Mouse (Mus musculus) CH12.LX (cell line): Measurements from ENCODE around the gene Ceacam15. TPM values are rescaled to one million over a fixed set of nuclear protein-coding genes. Genes with fewer than 3 reads are reported as not detected.

Source experiments
- DNase-seq: peaks from one replicate; pipeline ENCODE4 v3.0.0-alpha.2; 2013; ENCODE audit errors: extremely low read depth
- H3K27ac ChIP-seq: 2 replicates; pipeline ENCODE4 v1.5.1; 2012; ENCODE audit warnings: low read depth, mild to moderate bottlenecking, control low read depth, moderate library complexity; ENCODE audit not compliant: insufficient read depth
- H3K27me3 ChIP-seq: replicated peaks from 2 replicates; pipeline ENCODE3; 2012; ENCODE audit warnings: inconsistent platforms
- H3K36me3 ChIP-seq, 2 experiments: replicated peaks in 1 of 2; 2 replicates each; pipeline versions ENCODE3 to v1.6.1; 2012; ENCODE audit warnings: inconsistent platforms in 1 of 2, low read length in 1 of 2, mild to moderate bottlenecking in 1 of 2, mixed read lengths in 1 of 2, moderate library complexity in 1 of 2; ENCODE audit not compliant: control insufficient read depth in 1 of 2, insufficient read depth in 1 of 2
- H3K4me1 ChIP-seq, 2 experiments: 2 replicates each; pipeline ENCODE4 v1.6.1; 2012; ENCODE audit warnings: inconsistent platforms in 1 of 2, moderate library complexity in 1 of 2; ENCODE audit not compliant: insufficient read depth in 2 of 2, control insufficient read depth in 1 of 2
- H3K4me2 ChIP-seq: 2 replicates; pipeline ENCODE4 v1.6.1; 2012; ENCODE audit warnings: low read depth, mild to moderate bottlenecking, control low read depth; ENCODE audit not compliant: poor library complexity, insufficient read depth, severe bottlenecking
- H3K4me3 ChIP-seq, 3 experiments: fragments of 150-350 bp in 1 of 3; sonication (generic) in 1 of 3; replicated peaks in 1 of 3; 2 replicates each; pipeline versions ENCODE3 to v1.5.1; 2011 to 2012; ENCODE audit warnings: low read depth in 2 of 3, low read length in 2 of 3, mild to moderate bottlenecking in 2 of 3, moderate library complexity in 2 of 3, control low read depth in 1 of 3, improper control_type of control experiment in 1 of 3, inconsistent platforms in 1 of 3, mixed read lengths in 1 of 3; ENCODE audit not compliant: poor library complexity in 1 of 3
- H3K79me2 ChIP-seq: replicated peaks from 2 replicates; pipeline ENCODE4 v1.6.1; 2012; ENCODE audit warnings: mild to moderate bottlenecking, moderate library complexity; ENCODE audit not compliant: control insufficient read depth, poor library complexity, insufficient read depth, severe bottlenecking; ENCODE audit errors: extremely low read depth
- H3K9ac ChIP-seq: 2 replicates; pipeline ENCODE4 v1.6.1; 2012; ENCODE audit warnings: low read depth, mild to moderate bottlenecking, control low read depth, moderate library complexity; ENCODE audit not compliant: insufficient read depth
- H3K9me3 ChIP-seq: replicated peaks from 2 replicates; pipeline ENCODE3; 2012; ENCODE audit warnings: low read length, inconsistent platforms, mixed read lengths
- BHLHE40 ChIP-seq: IDR thresholded peaks from 2 replicates; pipeline ENCODE4 v1.6.1; 2011; ENCODE audit warnings: mild to moderate bottlenecking, low read depth, low read length, improper control_type of control experiment
- CHD1 ChIP-seq: IDR thresholded peaks from 2 replicates; pipeline ENCODE4 v1.6.1; 2012; ENCODE audit warnings: low read depth, low read length, improper control_type of control experiment, inconsistent platforms
- CHD2 ChIP-seq: IDR thresholded peaks from 2 replicates; pipeline ENCODE4 v1.6.1; 2011; ENCODE audit warnings: low read length, improper control_type of control experiment
- CTCF ChIP-seq, 2 experiments: IDR thresholded peaks in 1 of 2; conservative IDR thresholded peaks in 1 of 2; 2 replicates each; pipeline ENCODE4 v1.5.1; 2011 to 2012; ENCODE audit warnings: low read depth in 2 of 2, low read length in 2 of 2, improper control_type of control experiment in 1 of 2, inconsistent platforms in 1 of 2, mild to moderate bottlenecking in 1 of 2, moderate library complexity in 1 of 2
- E2F4 ChIP-seq: IDR thresholded peaks from 2 replicates; pipeline ENCODE4 v1.6.1; 2011; ENCODE audit warnings: low read depth, low read length, improper control_type of control experiment; ENCODE audit not compliant: insufficient replicate concordance
- ELF1 ChIP-seq: IDR thresholded peaks from 2 replicates; pipeline ENCODE4 v1.6.1; 2014; ENCODE audit warnings: low read depth, mild to moderate bottlenecking, inconsistent platforms, low read length, improper control_type of control experiment
- EP300 ChIP-seq: IDR thresholded peaks from 2 replicates; pipeline ENCODE4 v1.6.1; 2011; ENCODE audit warnings: low read length, improper control_type of control experiment
- ETS1 ChIP-seq: conservative IDR thresholded peaks from 2 replicates; pipeline ENCODE4 v1.6.1; 2012; ENCODE audit warnings: low read depth, mild to moderate bottlenecking, inconsistent platforms, low read length, improper control_type of control experiment, moderate library complexity
- GABPA ChIP-seq: IDR thresholded peaks from 2 replicates; pipeline ENCODE4 v1.6.1; 2012; ENCODE audit warnings: low read depth, low read length, improper control_type of control experiment, inconsistent platforms; ENCODE audit not compliant: insufficient replicate concordance
- HCFC1 ChIP-seq: IDR thresholded peaks from 2 replicates; pipeline ENCODE4 v1.6.1; 2012; ENCODE audit warnings: low read depth, mild to moderate bottlenecking, inconsistent platforms, low read length, improper control_type of control experiment
- IRF4 ChIP-seq: IDR thresholded peaks from 2 replicates; pipeline ENCODE4 v1.6.1; 2014; ENCODE audit warnings: low read depth, mild to moderate bottlenecking, inconsistent platforms, low read length, improper control_type of control experiment
- JUN ChIP-seq: IDR thresholded peaks from 2 replicates; pipeline ENCODE4 v1.6.1; 2011; ENCODE audit warnings: low read depth, mild to moderate bottlenecking, low read length, improper control_type of control experiment, moderate library complexity; ENCODE audit not compliant: insufficient read depth
- JUND ChIP-seq: conservative IDR thresholded peaks from 2 replicates; pipeline ENCODE4 v1.6.1; 2011; ENCODE audit warnings: low read depth, low read length, improper control_type of control experiment
- KAT2A ChIP-seq: IDR thresholded peaks from 2 replicates; pipeline ENCODE4 v1.6.1; 2012; ENCODE audit warnings: low read length, improper control_type of control experiment, inconsistent platforms; ENCODE audit not compliant: insufficient replicate concordance
- MAFK ChIP-seq: IDR thresholded peaks from 2 replicates; pipeline ENCODE4 v1.6.1; 2011; ENCODE audit warnings: low read length, improper control_type of control experiment; ENCODE audit not compliant: insufficient replicate concordance
- MAX ChIP-seq: IDR thresholded peaks from 2 replicates; pipeline ENCODE4 v1.6.1; 2011; ENCODE audit warnings: low read length, improper control_type of control experiment
- MAZ ChIP-seq: IDR thresholded peaks from 2 replicates; pipeline ENCODE4 v1.6.1; 2012; ENCODE audit warnings: low read depth, mild to moderate bottlenecking, inconsistent platforms, low read length, improper control_type of control experiment, moderate library complexity
- MEF2A ChIP-seq: IDR thresholded peaks from 2 replicates; pipeline ENCODE4 v1.6.1; 2014; ENCODE audit warnings: low read depth, mild to moderate bottlenecking, inconsistent platforms, low read length, improper control_type of control experiment, borderline replicate concordance
- MXI1 ChIP-seq: IDR thresholded peaks from 2 replicates; pipeline ENCODE4 v1.6.1; 2011; ENCODE audit warnings: mild to moderate bottlenecking, low read depth, low read length, improper control_type of control experiment
- MYC ChIP-seq: IDR thresholded peaks from 2 replicates; pipeline ENCODE4 v1.6.1; 2011; ENCODE audit warnings: low read depth, mild to moderate bottlenecking, improper control_type of control experiment, low read length
- NELFE ChIP-seq: IDR thresholded peaks from 2 replicates; pipeline ENCODE4 v1.6.1; 2011; ENCODE audit warnings: low read depth, low read length, improper control_type of control experiment
- NRF1 ChIP-seq: IDR thresholded peaks from 2 replicates; pipeline ENCODE4 v1.6.1; 2014; ENCODE audit warnings: low read depth, mild to moderate bottlenecking, inconsistent platforms, low read length, improper control_type of control experiment, moderate library complexity
- PAX5 ChIP-seq: IDR thresholded peaks from 2 replicates; pipeline ENCODE4 v1.6.1; 2012; ENCODE audit warnings: low read length, inconsistent platforms, mixed read lengths
- POLR2A ChIP-seq: IDR thresholded peaks from 2 replicates; pipeline ENCODE4 v1.6.1; 2011; ENCODE audit warnings: low read depth, mild to moderate bottlenecking, improper control_type of control experiment, low read length
- POLR2AphosphoS2 ChIP-seq: IDR thresholded peaks from 2 replicates; pipeline ENCODE4 v1.6.1; 2011; ENCODE audit warnings: low read depth, low read length, improper control_type of control experiment
- RAD21 ChIP-seq: IDR thresholded peaks from 2 replicates; pipeline ENCODE4 v1.6.1; 2011; ENCODE audit warnings: low read depth, mild to moderate bottlenecking, low read length, improper control_type of control experiment, moderate library complexity
- RCOR1 ChIP-seq: conservative IDR thresholded peaks from 2 replicates; pipeline ENCODE4 v1.6.1; 2012; ENCODE audit warnings: low read depth, mild to moderate bottlenecking, inconsistent platforms, low read length, improper control_type of control experiment
- SIN3A ChIP-seq: IDR thresholded peaks from 2 replicates; pipeline ENCODE4 v1.6.1; 2012; ENCODE audit warnings: low read length, improper control_type of control experiment, inconsistent platforms
- SMC3 ChIP-seq: IDR thresholded peaks from 2 replicates; pipeline ENCODE4 v1.6.1; 2011; ENCODE audit warnings: low read depth, low read length, improper control_type of control experiment
- TBP ChIP-seq: conservative IDR thresholded peaks from 2 replicates; pipeline ENCODE4 v1.6.1; 2011; ENCODE audit warnings: low read depth, low read length, improper control_type of control experiment
- TCF12 ChIP-seq: IDR thresholded peaks from 2 replicates; pipeline ENCODE4 v1.6.1; 2014; ENCODE audit warnings: low read depth, mild to moderate bottlenecking, inconsistent platforms, low read length, improper control_type of control experiment
- UBTF ChIP-seq: IDR thresholded peaks from 2 replicates; pipeline ENCODE4 v1.6.1; 2012; ENCODE audit warnings: low read depth, mild to moderate bottlenecking, inconsistent platforms, low read length, improper control_type of control experiment, moderate library complexity
- USF1 ChIP-seq: IDR thresholded peaks from 2 replicates; pipeline ENCODE4 v1.6.1; 2014; ENCODE audit warnings: low read depth, mild to moderate bottlenecking, inconsistent platforms, low read length, improper control_type of control experiment
- USF2 ChIP-seq: conservative IDR thresholded peaks from 2 replicates; pipeline ENCODE4 v1.6.1; 2011; ENCODE audit warnings: low read depth, low read length, improper control_type of control experiment
- ZC3H11A ChIP-seq: IDR thresholded peaks from 2 replicates; pipeline ENCODE4 v1.6.1; 2012; ENCODE audit warnings: low read depth, mild to moderate bottlenecking, inconsistent platforms, low read length, improper control_type of control experiment
- ZKSCAN1 ChIP-seq: IDR thresholded peaks from 2 replicates; pipeline ENCODE4 v1.6.1; 2012; ENCODE audit warnings: low read depth, inconsistent platforms, low read length, improper control_type of control experiment, borderline replicate concordance
- ZMIZ1 ChIP-seq: IDR thresholded peaks from 2 replicates; pipeline ENCODE4 v1.6.1; 2012; ENCODE audit warnings: low read depth, mild to moderate bottlenecking, inconsistent platforms, low read length, improper control_type of control experiment
- ZNF384 ChIP-seq: IDR thresholded peaks from 2 replicates; pipeline ENCODE4 v1.6.1; 2012; ENCODE audit warnings: low read depth, low read length, improper control_type of control experiment, inconsistent platforms
- dilution Hi-C: fragments of 300-500 bp; cut with MboI; formaldehyde crosslinking; loops from 2 replicates; pipeline ENCODE4 v1.14.3; 2020; ENCODE audit warnings: low sequenced_read_pairs; ENCODE audit not compliant: extremely low pct_unique_long_range_greater_than_20kb, extremely low pct_ligation_motif_present
- in situ Hi-C: fragments of 300-500 bp; cut with MboI; formaldehyde crosslinking; loops from 3 replicates; pipeline ENCODE4 v1.14.3; 2019; ENCODE audit warnings: low sequenced_read_pairs, low pct_ligation_motif_present, low pct_unique_long_range_greater_than_20kb, mixed read lengths
- polyA plus RNA-seq: library from polyadenylated mRNA; unstranded; fragments of >175 nt; gene quantifications from 2 replicates; pipeline ENCODE4 v1.2.1, GENCODE M21; 2012; ENCODE audit warnings: low read depth; ENCODE audit not compliant: insufficient read length
- total RNA-seq, 2 experiments: library from RNA; depleted of rRNA; stranded (reverse); fragments of 300-350 nt in 1 of 2; fragments of >200 nt in 1 of 2; gene quantifications; 2 replicates each; pipeline ENCODE4 v1.2.3; 2012 to 2014

Gene Ceacam15
- total and polyA plus RNA-seq, 3 experiments, result not detected

DNA sequence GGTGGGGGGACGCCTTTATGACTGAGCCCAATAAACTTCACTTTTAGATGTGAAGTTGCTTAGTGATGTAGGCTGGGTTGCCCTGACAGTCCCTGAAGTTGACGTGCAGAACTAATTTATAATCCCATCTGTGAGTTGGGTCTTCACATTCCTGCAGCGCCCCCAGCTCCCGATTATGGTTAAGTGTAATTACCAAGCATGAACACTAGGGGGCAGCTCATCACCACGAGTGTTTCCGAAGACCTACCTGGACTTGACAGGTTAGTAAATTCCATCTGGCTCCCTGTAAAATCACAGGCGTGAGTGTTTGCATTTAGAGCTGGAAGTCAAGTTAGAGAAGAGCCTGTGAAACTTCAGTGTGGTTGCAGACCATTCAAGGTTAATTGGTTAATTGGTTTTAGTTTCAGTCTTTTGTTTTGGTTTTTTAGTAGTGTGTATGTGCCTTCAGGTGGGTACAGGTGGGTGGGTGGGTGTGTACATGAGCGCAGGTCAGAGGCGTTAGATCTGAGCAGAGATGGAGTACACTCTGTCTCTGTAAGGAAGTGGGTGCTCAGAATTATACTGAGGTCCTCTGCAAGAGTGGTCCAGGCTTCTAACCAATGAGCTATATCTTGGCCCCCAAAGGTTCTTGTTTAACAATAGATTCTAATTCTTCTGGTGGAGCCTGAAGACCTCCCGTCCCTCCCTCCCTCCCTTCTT lies 45.8 kb downstream of the Ceacam15 start:
- DNase-seq, result peak; percentile 56
- H3K4me3 ChIP-seq, result no peak overlapping the region
- in situ Hi-C loops, result loop anchor here (5.0 kb wide), 2 partner anchors 63 to 98 kb away; no protein-coding TSS in a partner anchor

DNA sequence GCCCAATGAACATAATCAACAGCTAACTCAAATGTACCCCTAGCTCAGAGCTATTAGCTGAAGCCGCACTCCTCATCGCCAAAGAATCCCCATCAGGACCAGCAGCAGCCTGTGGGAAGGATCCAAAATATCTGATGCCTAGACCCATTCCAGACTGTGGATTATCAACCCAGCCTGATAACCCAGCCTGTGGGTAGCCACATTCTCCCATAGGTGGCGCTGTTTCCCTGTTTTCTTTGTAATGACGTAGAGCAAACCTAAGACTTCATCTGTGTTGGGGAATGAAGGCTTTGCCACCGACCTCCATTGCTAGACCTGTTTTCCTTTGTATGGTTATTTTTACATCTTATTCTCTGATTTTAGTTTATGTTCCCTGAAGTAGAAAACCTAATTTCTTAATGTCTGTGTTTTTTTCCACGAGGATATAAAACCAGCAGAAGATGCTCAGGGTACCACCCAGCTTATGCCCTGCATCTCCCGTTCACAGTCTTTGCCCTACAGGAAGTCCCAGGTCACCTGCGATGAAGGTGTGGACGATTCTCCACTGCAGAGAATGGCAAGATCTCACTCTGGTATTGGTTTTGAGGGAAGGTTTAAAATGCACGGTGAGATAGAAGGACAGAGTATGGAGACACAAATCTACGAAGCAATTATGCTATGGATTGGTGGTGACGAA lies 47.3 kb downstream of the Ceacam15 start:
- TF ChIP-seq RAD21 (peak; percentile 73), USF2 (no peak), CTCF (conservative IDR thresholded peaks at IDR 0.05 in 1 of 2, IDR thresholded peaks at IDR 0.05 in 1 of 2; ENCODE audit: low read depth in 2 of 2, low read length in 2 of 2) (peak; percentile 91 to 98), SIN3A (no peak), ETS1 (no peak), JUND (0 out of 2 replicates have a peak, but pooled peaks have one; percentile 25), E2F4 (no peak), SMC3 (peak; percentile 50), BHLHE40 (no peak), ZKSCAN1 (no peak)
- Histone ChIP-seq H3K27ac (no peak overlapping the region), H3K9ac (no peak overlapping the region), H3K4me3 (no peak overlapping the region), H3K9me3 (peaks cover 2% of the 10 kb centered on the region), H3K36me3 (no peaks in the 10 kb centered on the region), H3K4me1 (peaks cover 0 to 11% of the 10 kb centered on the region in 2 experiments; a peak in 3 of 4 replicates), H3K4me2 (peak overlapping the region; percentile 58; the same call in 1 of the 2 replicates), H3K79me2 (no peaks in the 10 kb centered on the region), H3K27me3 (peaks cover 3% of the 10 kb centered on the region)
- DNase-seq, result peak; percentile 79
- in situ Hi-C loops, result no loop called here
- dilution Hi-C loops, result no loop called here

More for the DNA sequence above, 45.8 kb downstream of the Ceacam15 start:
- H3K9me3 ChIP-seq, result peaks cover 2% of the 10 kb centered on the region
- H3K4me2 ChIP-seq, result peak overlapping the region; percentile 49; the same call in 1 of the 2 replicates
- H3K4me1 ChIP-seq, result peaks cover 0 to 20% of the 10 kb centered on the region in 2 experiments
- no peaks in the 10 kb centered on the region for H3K79me2 ChIP-seq
- no peaks in the 10 kb centered on the region for H3K36me3 ChIP-seq
- TF ChIP-seq IRF4, result peak; percentile 41; the same call in 1 of the 2 replicates
- TF ChIP-seq JUND, result no peak
- peak; percentile 89 for TF ChIP-seq RAD21
- TF ChIP-seq JUN, result no peak
- no peak for TF ChIP-seq ELF1
- no peak for TF ChIP-seq TCF12
- 0 out of 2 replicates have a peak, but pooled peaks have one; percentile 30 for TF ChIP-seq SIN3A
- no peak for TF ChIP-seq ZMIZ1
- no peak for TF ChIP-seq TBP
- TF ChIP-seq CHD1, result no peak
- no peak for TF ChIP-seq USF1
- TF ChIP-seq MAFK, result no peak
- peak; percentile 84 to 99 for TF ChIP-seq CTCF (conservative IDR thresholded peaks at IDR 0.05 in 1 of 2, IDR thresholded peaks at IDR 0.05 in 1 of 2; ENCODE audit: low read depth in 2 of 2, low read length in 2 of 2)
- TF ChIP-seq NELFE, result peak; percentile 57; the same call in 1 of the 2 replicates
- TF ChIP-seq USF2, result no peak
- no peak for TF ChIP-seq NRF1
- TF ChIP-seq ZKSCAN1, result no peak
- TF ChIP-seq ZNF384, result no peak
- no peak for TF ChIP-seq BHLHE40
- no peak for TF ChIP-seq CHD2
- peak; percentile 44 for TF ChIP-seq ZC3H11A
- TF ChIP-seq POLR2A, result no peak
- TF ChIP-seq POLR2AphosphoS2, result no peak
- TF ChIP-seq EP300, result no peak
- TF ChIP-seq MAX, result no peak
- TF ChIP-seq MYC, result no peak
- no peak for TF ChIP-seq E2F4
- TF ChIP-seq RCOR1, result no peak
- TF ChIP-seq HCFC1, result no peak
- TF ChIP-seq PAX5, result no peak
- TF ChIP-seq GABPA, result no peak
- no peak for TF ChIP-seq ETS1
- TF ChIP-seq MAZ, result no peak
- no peak for TF ChIP-seq KAT2A
- TF ChIP-seq UBTF, result no peak
- TF ChIP-seq MEF2A, result no peak
- peak; percentile 85 for TF ChIP-seq SMC3
- TF ChIP-seq MXI1, result no peak
- no peak overlapping the region for H3K9ac ChIP-seq
- no peak overlapping the region for H3K27ac ChIP-seq
- dilution Hi-C loops, result no loop called here
- peaks cover 3% of the 10 kb centered on the region for H3K27me3 ChIP-seq
